In the genomic region with DNA sequence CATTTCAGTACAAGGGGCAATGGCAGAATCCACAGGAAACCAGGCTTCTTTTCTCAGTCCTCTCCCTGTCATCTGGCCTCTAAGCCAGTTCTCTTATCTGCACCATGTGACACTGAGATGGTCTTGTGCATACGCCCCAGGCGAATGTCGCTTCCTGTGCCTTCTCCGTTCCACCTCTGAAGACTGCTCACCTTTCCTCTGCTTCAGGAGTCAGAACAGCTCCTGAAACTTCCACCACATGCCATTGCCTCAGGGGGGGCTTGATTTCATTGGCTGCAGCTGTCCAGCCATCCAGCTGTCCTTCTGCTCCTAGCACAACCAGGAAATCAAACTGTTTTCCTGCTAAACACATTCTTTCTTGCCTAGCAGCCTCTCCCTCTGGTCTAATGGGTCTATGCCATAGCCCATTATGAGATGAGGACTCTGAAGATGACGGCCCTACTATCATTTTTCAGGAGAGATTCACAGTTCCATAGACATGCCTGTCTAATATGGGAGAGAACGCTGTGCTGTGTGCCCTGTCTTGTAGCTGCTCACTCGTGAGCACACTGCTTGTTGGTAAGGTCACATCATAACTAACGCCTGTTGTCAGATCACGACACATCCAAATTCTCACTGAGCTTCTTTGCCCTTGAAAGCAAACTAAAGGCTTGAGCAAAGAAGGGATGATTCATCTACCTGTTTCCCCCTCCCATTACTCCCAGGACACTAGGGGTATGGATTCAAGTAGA, we compare ENCODE assay signal across 16 mouse cellular contexts.
DNase-seq lines count a peak whose midpoint lies in the region; ATAC-seq and TF ChIP-seq lines count a peak whose summit lies in the region.
"Had no signal": no experiment of that assay in that cellular context is flagged by ENCODE, and none has a peak within 500 bp of the region (broad histone marks: within the 10 kb centered on the region; RNA-seq: fewer than 3 reads in every experiment).

No protein-coding gene starts in this region.

- H3K4me3 ChIP-seq in limb, embryonic 14.5 days (replicated peaks; ENCODE audit: low read length), result no peak overlapping the region
- no peak overlapping the region for H3K4me3 ChIP-seq in limb, embryonic 10.5 days
- H3K4me3 ChIP-seq in erythroblast, embryonic 14.5 days (replicated peaks), result peak overlapping the region; percentile 48
- 0 out of 2 replicates have a peak overlapping the region, but pooled peaks have one; percentile 20 for H3K4me3 ChIP-seq in liver, embryonic 15.5 days (replicated peaks)
- H3K4me3 ChIP-seq in thymus, adult 2 months (ENCODE audit: control insufficient read depth, insufficient read depth, low read length), result no peak overlapping the region
- no peak overlapping the region for H3K4me3 ChIP-seq in left cerebral cortex, adult 2 months
- no peak overlapping the region for H3K4me3 ChIP-seq in lung, postnatal 0 days (ENCODE audit: low read depth, low read length)
- H3K4me3 ChIP-seq: layer of hippocampus, adult 2 months; midbrain, embryonic 12.5 days had no signal

- H3K9ac ChIP-seq in limb, embryonic 14.5 days (ENCODE audit: low read depth, low read length, severe bottlenecking), result no peak overlapping the region
- no peak overlapping the region; the same call in 1 of the 2 replicates for H3K9ac ChIP-seq in liver, embryonic 15.5 days
- H3K9ac ChIP-seq in lung, postnatal 0 days (replicated peaks; ENCODE audit: low read depth), result no peak overlapping the region
- H3K9ac ChIP-seq: midbrain, embryonic 12.5 days had no signal

- no peak overlapping the region for H3K4me2 ChIP-seq in limb, embryonic 14.5 days (replicated peaks; ENCODE audit: low read depth, low read length, severe bottlenecking)
- H3K4me2 ChIP-seq in liver, embryonic 15.5 days, result peak overlapping the region; percentile 61
- no peak overlapping the region for H3K4me2 ChIP-seq in lung, postnatal 0 days (replicated peaks; ENCODE audit: low read depth, low read length)
- H3K4me2 ChIP-seq: midbrain, embryonic 12.5 days had no signal

- no peak overlapping the region for H3K27ac ChIP-seq in limb, embryonic 14.5 days (replicated peaks; ENCODE audit: low read depth, low read length)
- H3K27ac ChIP-seq in limb, embryonic 10.5 days, result no peak overlapping the region
- peak overlapping the region; percentile 80 for H3K27ac ChIP-seq in liver, embryonic 15.5 days (replicated peaks)
- no peak overlapping the region for H3K27ac ChIP-seq in thymus, adult 2 months (ENCODE audit: control insufficient read depth, insufficient read depth, low read length)
- no peak overlapping the region for H3K27ac ChIP-seq in left cerebral cortex, adult 2 months
- H3K27ac ChIP-seq in lung, postnatal 0 days (ENCODE audit: low read length), result no peak overlapping the region
- H3K27ac ChIP-seq: layer of hippocampus, adult 2 months; midbrain, embryonic 12.5 days had no signal

- no peak for DNase-seq in limb, embryonic 14.5 days (ENCODE audit: low spot score)
- no peak for DNase-seq in limb, embryonic 10.5 days (ENCODE audit: low spot score)
- no peak for DNase-seq in kidney, postnatal 10 days
- DNase-seq in thymus, adult 2 months, result no peak
- no peak for DNase-seq in left cerebral cortex, adult 2 months (ENCODE audit: extremely low spot score in 1 of 2, low spot score in 2 of 2)
- no peak for DNase-seq in lung, postnatal 0 days (ENCODE audit: low spot score)
- DNase-seq: adrenal gland, postnatal 25 days; cerebellum, adult 11 months; kidney, adult 9 months; lung, adult 2 months; right cerebral cortex, postnatal 4 days; thymus, postnatal 36 days had no signal

- 72% methylated on average over 9 of the region's 9 CpGs for WGBS in limb, embryonic 14.5 days
- WGBS in limb, embryonic 10.5 days, result 85% methylated on average over 9 of the region's 9 CpGs
- WGBS in liver, embryonic 15.5 days (ENCODE audit: insufficient replicate concordance), result 19% methylated on average over 9 of the region's 9 CpGs
- 59% methylated on average over 9 of the region's 9 CpGs for WGBS in thymus, adult 2 months
- WGBS in lung, postnatal 0 days, result 50% methylated on average over 9 of the region's 9 CpGs

- no peaks in the 10 kb centered on the region for H3K27me3 ChIP-seq in limb, embryonic 14.5 days (ENCODE audit: control insufficient read depth, insufficient read depth, low read length)
- H3K27me3 ChIP-seq in limb, embryonic 10.5 days (ENCODE audit: low read depth, poor library complexity, severe bottlenecking), result no peaks in the 10 kb centered on the region
- H3K27me3 ChIP-seq in erythroblast, embryonic 14.5 days (ENCODE audit: control insufficient read depth), result no peaks in the 10 kb centered on the region
- no peaks in the 10 kb centered on the region for H3K27me3 ChIP-seq in liver, embryonic 15.5 days
- H3K27me3 ChIP-seq in thymus, adult 2 months (ENCODE audit: control insufficient read depth, insufficient read depth, low read length), result no peaks in the 10 kb centered on the region
- H3K27me3 ChIP-seq in lung, postnatal 0 days (replicated peaks; ENCODE audit: insufficient read depth, low read length), result no peaks in the 10 kb centered on the region
- H3K27me3 ChIP-seq: midbrain, embryonic 12.5 days had no signal

- TF ChIP-seq POLR2A in limb, embryonic 14.5 days (IDR thresholded peaks at IDR 0.05; ENCODE audit: borderline replicate concordance, extremely low read depth, insufficient read depth, insufficient read length), result no peak
- TF ChIP-seq POLR2A in thymus, adult 2 months (IDR thresholded peaks at IDR 0.05; ENCODE audit: control insufficient read depth, extremely low read depth, insufficient read depth, low read length, poor library complexity), result no peak

- peak; percentile 44 for ATAC-seq in limb, embryonic 14.5 days (ENCODE audit: low FRiP score, low read depth)
- ATAC-seq in liver, embryonic 15.5 days (ENCODE audit: insufficient read depth), result peak; percentile 83
- no peak for ATAC-seq in lung, postnatal 0 days

- TF ChIP-seq EP300 in lung, postnatal 0 days (IDR thresholded peaks at IDR 0.05), result no peak

- H3K4me1 ChIP-seq in limb, embryonic 14.5 days (ENCODE audit: control insufficient read depth, insufficient read depth, low read length), result no peaks in the 10 kb centered on the region
- peaks cover 4% of the 10 kb centered on the region for H3K4me1 ChIP-seq in limb, embryonic 10.5 days
- H3K4me1 ChIP-seq in erythroblast, embryonic 14.5 days (ENCODE audit: control insufficient read depth), result peaks cover 40% of the 10 kb centered on the region
- peaks cover 26% of the 10 kb centered on the region for H3K4me1 ChIP-seq in liver, embryonic 15.5 days (replicated peaks)
- H3K4me1 ChIP-seq in thymus, adult 2 months (replicated peaks; ENCODE audit: control insufficient read depth, insufficient read depth, low read length), result no peaks in the 10 kb centered on the region
- no peaks in the 10 kb centered on the region for H3K4me1 ChIP-seq in lung, postnatal 0 days (ENCODE audit: insufficient read depth, low read depth, low read length)
- H3K4me1 ChIP-seq: midbrain, embryonic 12.5 days had no signal

- no peak for TF ChIP-seq CTCF in thymus, adult 2 months (IDR thresholded peaks at IDR 0.05; ENCODE audit: borderline replicate concordance, control insufficient read depth, extremely low read depth, insufficient read depth, low read length, poor library complexity)
- no peak for TF ChIP-seq CTCF in left cerebral cortex, adult 2 months (IDR thresholded peaks at IDR 0.05)
- no peak for TF ChIP-seq CTCF in lung, postnatal 0 days (IDR thresholded peaks at IDR 0.05)

- intact Hi-C loops in left cerebral cortex, adult 2 months (cut with DNase I), result no loop called here

- H3K9me3 ChIP-seq in limb, embryonic 14.5 days (ENCODE audit: control insufficient read depth, low read length), result no peaks in the 10 kb centered on the region
- no peaks in the 10 kb centered on the region for H3K9me3 ChIP-seq in limb, embryonic 10.5 days (replicated peaks)
- H3K9me3 ChIP-seq in erythroblast, embryonic 14.5 days (ENCODE audit: control insufficient read depth, low read length), result no peaks in the 10 kb centered on the region
- no peaks in the 10 kb centered on the region for H3K9me3 ChIP-seq in liver, embryonic 15.5 days (replicated peaks)
- H3K9me3 ChIP-seq in lung, postnatal 0 days (ENCODE audit: low read length), result no peaks in the 10 kb centered on the region
- H3K9me3 ChIP-seq: midbrain, embryonic 12.5 days had no signal

- no peaks in the 10 kb centered on the region for H3K36me3 ChIP-seq in limb, embryonic 14.5 days (ENCODE audit: control insufficient read depth, insufficient read depth, low read length)
- H3K36me3 ChIP-seq in limb, embryonic 10.5 days, result no peaks in the 10 kb centered on the region
- no peaks in the 10 kb centered on the region for H3K36me3 ChIP-seq in erythroblast, embryonic 14.5 days (ENCODE audit: control insufficient read depth)
- no peaks in the 10 kb centered on the region for H3K36me3 ChIP-seq in liver, embryonic 15.5 days (replicated peaks)
- H3K36me3 ChIP-seq in thymus, adult 2 months (ENCODE audit: control insufficient read depth, insufficient read depth, low read length), result no peaks in the 10 kb centered on the region
- no peaks in the 10 kb centered on the region for H3K36me3 ChIP-seq in lung, postnatal 0 days (ENCODE audit: insufficient read depth, low read length)
- H3K36me3 ChIP-seq: midbrain, embryonic 12.5 days had no signal

Comparison
In these comparisons a context has a peak if more than half of its experiments do, and no peak if none do; other contexts are left out.
1. H3K4me3 ChIP-seq: peak in erythroblast, embryonic 14.5 days (single experiment) and liver, embryonic 15.5 days (single experiment); none in limb, embryonic 14.5 days (single experiment), limb, embryonic 10.5 days (single experiment), thymus, adult 2 months (single experiment), left cerebral cortex, adult 2 months (single experiment) and lung, postnatal 0 days (single experiment).